Mouse (Mus musculus) heart, adult 2 months (tissue): Measurements from ENCODE around the gene Chit1. TPM values are rescaled to one million over a fixed set of nuclear protein-coding genes. Genes with fewer than 3 reads are reported as not detected.

Experiments used
- DNase-seq, 2 experiments: peaks; one replicate each; pipeline ENCODE4 v3.0.0; 2021
- H3K27ac ChIP-seq: fragments of 200-600 bp; 2 replicates; pipeline ENCODE4 v1.8.1; 2022
- H3K27me3 ChIP-seq: fragments of 200-500 bp; 2 replicates; pipeline ENCODE4 v1.6.1; 2012; ENCODE audit warnings: mild to moderate bottlenecking, low read length, inconsistent platforms, mixed read lengths; ENCODE audit not compliant: control insufficient read depth, insufficient read depth
- H3K36me3 ChIP-seq: fragments of 200-500 bp; 2 replicates; pipeline ENCODE4 v1.6.1; 2012; ENCODE audit warnings: low read length, inconsistent platforms; ENCODE audit not compliant: control insufficient read depth, insufficient read depth
- H3K4me1 ChIP-seq: fragments of 200-500 bp; 2 replicates; pipeline ENCODE4 v1.6.1; 2011; ENCODE audit warnings: low read length; ENCODE audit not compliant: control insufficient read depth, insufficient read depth
- H3K4me3 ChIP-seq: fragments of 200-600 bp; 2 replicates; pipeline ENCODE4 v1.8.1; 2022
- H3K79me2 ChIP-seq: fragments of 200-500 bp; replicated peaks from 2 replicates; pipeline ENCODE4 v1.6.1; 2012; ENCODE audit warnings: mild to moderate bottlenecking, inconsistent platforms, low read length, moderate library complexity, mixed read lengths; ENCODE audit not compliant: control insufficient read depth, insufficient read depth
- H3K9ac ChIP-seq: fragments of 200-500 bp; 2 replicates; pipeline ENCODE4 v1.6.1; 2012; ENCODE audit warnings: low read depth, mild to moderate bottlenecking, control low read depth, inconsistent platforms, low read length, mixed read lengths
- CTCF ChIP-seq: fragments of 200-600 bp; IDR thresholded peaks from 2 replicates; pipeline ENCODE4 v1.8.1; 2022; ENCODE audit warnings: antibody characterized with exemption, mild to moderate bottlenecking, moderate library complexity
- EP300 ChIP-seq: fragments of 200-500 bp; IDR thresholded peaks from 2 replicates; pipeline ENCODE4 v1.6.1; 2011; ENCODE audit warnings: low read depth, low read length, control low read depth; ENCODE audit not compliant: insufficient read depth
- POLR2A ChIP-seq: fragments of 200-500 bp; IDR thresholded peaks from 2 replicates; pipeline ENCODE4 v1.6.1; 2011; ENCODE audit warnings: mild to moderate bottlenecking, low read depth, low read length, control low read depth; ENCODE audit not compliant: insufficient read depth
- WGBS: fragments of 180-500 bp; shearing (Covaris S2); methylation state at CpG from one replicate; pipeline ENCODE4 v1.1.7; 2018; 5-methylcytosine and 5-hydroxymethylcytosine counted together
- intact Hi-C: fragments of 180-260 bp; cut with DNase I; formaldehyde crosslinking; loops from one replicate; pipeline ENCODE4 v1.15.1; 2025
- polyA plus RNA-seq: library from polyadenylated mRNA; depleted of rRNA; stranded (reverse); fragments of >200 nt; gene quantifications from 2 replicates; pipeline ENCODE4 v1.2.3, GENCODE M21; 2012
- total RNA-seq, 2 experiments: library from RNA; stranded (reverse); gene quantifications; 2 replicates each; pipeline ENCODE4 v1.2.3; 2021

Gene Chit1
- total and polyA plus RNA-seq, 3 experiments, result 0.16 TPM; not detected in 2

GRCm38 (mm10) chr1:134071411-134072018 is 39.5 kb upstream of the Chit1 start:
- no peaks in the 10 kb centered on the region for H3K79me2 ChIP-seq
- WGBS, result 50% methylated on average over 10 of the region's 10 CpGs
- intact Hi-C loops, result no loop called here
- DNase-seq, result no peak
- no peak overlapping the region for H3K4me3 ChIP-seq
- H3K9ac ChIP-seq, result no peak overlapping the region
- peaks cover 28% of the 10 kb centered on the region for H3K36me3 ChIP-seq
- H3K27me3 ChIP-seq, result no peaks in the 10 kb centered on the region
- no peak for TF ChIP-seq POLR2A
- no peak for TF ChIP-seq CTCF
- no peak for TF ChIP-seq EP300
- no peak overlapping the region for H3K27ac ChIP-seq
- peaks cover 18% of the 10 kb centered on the region for H3K4me1 ChIP-seq

DNA sequence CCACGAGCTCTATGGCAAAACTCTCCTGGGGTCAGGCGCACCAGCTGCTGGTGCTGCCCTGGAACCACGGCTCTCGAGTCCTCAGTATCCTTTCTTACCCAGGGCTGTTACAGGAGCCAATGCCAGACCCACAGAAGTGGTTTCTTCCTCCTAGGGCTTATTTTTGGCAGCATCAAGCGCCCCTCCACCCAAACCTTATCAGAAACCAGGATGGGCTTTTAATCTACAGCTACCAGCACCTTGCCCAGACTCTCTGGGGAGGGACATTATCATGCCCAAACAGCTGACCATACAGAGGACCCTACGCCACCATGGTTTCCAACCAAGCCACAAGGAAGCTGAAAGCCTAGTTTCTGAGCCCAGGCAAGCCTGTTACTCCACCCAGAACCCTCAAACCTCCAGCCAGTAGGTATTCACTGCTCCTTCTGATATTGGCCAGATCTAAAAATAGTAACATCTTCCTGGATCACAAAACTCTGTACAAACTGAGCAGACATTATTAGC is 37.9 kb upstream of the Chit1 start:
- no peak overlapping the region for H3K4me3 ChIP-seq
- peak overlapping the region; percentile 24; the same call in 1 of the 2 replicates for H3K27ac ChIP-seq
- WGBS, result 53% methylated on average over 6 of the region's 6 CpGs
- H3K4me1 ChIP-seq, result peaks cover 18% of the 10 kb centered on the region
- H3K36me3 ChIP-seq, result peaks cover 35% of the 10 kb centered on the region
- H3K79me2 ChIP-seq, result no peaks in the 10 kb centered on the region
- intact Hi-C loops, result no loop called here
- TF ChIP-seq CTCF (no peak), EP300 (no peak), POLR2A (no peak)
- peak in 1 of 2 experiments; percentile 17 for DNase-seq
- H3K27me3 ChIP-seq, result no peaks in the 10 kb centered on the region
- H3K9ac ChIP-seq, result no peak overlapping the region

GRCm38 (mm10) chr1:134073658-134074057 is 37.4 kb upstream of the Chit1 start:
- Histone ChIP-seq H3K9ac (no peak overlapping the region), H3K4me1 (peaks cover 18% of the 10 kb centered on the region), H3K79me2 (peaks cover 2% of the 10 kb centered on the region), H3K4me3 (no peak overlapping the region), H3K27ac (peak overlapping the region; percentile 24; the same call in 1 of the 2 replicates), H3K27me3 (no peaks in the 10 kb centered on the region), H3K36me3 (peaks cover 35% of the 10 kb centered on the region)
- DNase-seq, result no peak
- intact Hi-C loops, result no loop called here
- TF ChIP-seq EP300 (no peak), CTCF (no peak), POLR2A (no peak)
- 71% methylated on average over 1 of the region's 1 CpGs for WGBS

GRCm38 (mm10) chr1:134074184-134074583 is 36.9 kb upstream of the Chit1 start:
- Histone ChIP-seq H3K36me3 (peaks cover 35% of the 10 kb centered on the region), H3K27ac (no peak overlapping the region), H3K4me1 (peaks cover 18% of the 10 kb centered on the region), H3K9ac (no peak overlapping the region), H3K4me3 (no peak overlapping the region), H3K79me2 (peaks cover 2% of the 10 kb centered on the region), H3K27me3 (no peaks in the 10 kb centered on the region)
- DNase-seq, result no peak
- TF ChIP-seq EP300, result no peak
- 0 out of 2 replicates have a peak, but pooled peaks have one; percentile 30 for TF ChIP-seq POLR2A
- intact Hi-C loops, result no loop called here
- WGBS, result 71% methylated on average over 3 of the region's 3 CpGs

DNA sequence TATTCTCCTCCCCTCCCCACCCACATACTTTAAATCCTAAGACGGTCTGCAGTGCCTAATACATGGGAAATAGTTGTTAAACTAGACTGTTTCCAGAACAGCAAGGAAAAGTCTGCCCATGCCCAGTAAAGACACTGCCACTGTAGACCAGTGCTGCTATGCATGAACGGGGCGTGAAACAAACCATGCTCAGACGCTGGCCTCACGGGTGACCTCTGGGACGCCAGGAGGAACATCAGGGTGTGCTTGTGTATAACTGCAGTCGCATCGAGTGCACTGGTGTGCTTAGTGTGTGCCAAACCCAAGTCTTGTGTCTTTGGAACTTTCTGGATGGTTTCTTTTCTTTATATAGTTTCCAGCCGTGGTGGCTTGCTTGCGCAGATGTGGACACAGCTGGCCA is 36.4 kb upstream of the Chit1 start:
- H3K4me3 ChIP-seq, result no peak overlapping the region
- TF ChIP-seq EP300 (no peak), POLR2A (peak; percentile 45; the same call in 1 of the 2 replicates)
- no peak overlapping the region for H3K9ac ChIP-seq
- H3K36me3 ChIP-seq, result peaks cover 35% of the 10 kb centered on the region
- peaks cover 18% of the 10 kb centered on the region for H3K4me1 ChIP-seq
- no peaks in the 10 kb centered on the region for H3K27me3 ChIP-seq
- DNase-seq, result peak in 1 of 2 experiments; percentile 18
- H3K79me2 ChIP-seq, result peaks cover 2% of the 10 kb centered on the region
- intact Hi-C loops, result loop anchor here (1.0 kb wide), 1 partner anchor 19 kb away; no protein-coding TSS in a partner anchor
- 75% methylated on average over 10 of the region's 10 CpGs for WGBS
- H3K27ac ChIP-seq, result no peak overlapping the region

DNA sequence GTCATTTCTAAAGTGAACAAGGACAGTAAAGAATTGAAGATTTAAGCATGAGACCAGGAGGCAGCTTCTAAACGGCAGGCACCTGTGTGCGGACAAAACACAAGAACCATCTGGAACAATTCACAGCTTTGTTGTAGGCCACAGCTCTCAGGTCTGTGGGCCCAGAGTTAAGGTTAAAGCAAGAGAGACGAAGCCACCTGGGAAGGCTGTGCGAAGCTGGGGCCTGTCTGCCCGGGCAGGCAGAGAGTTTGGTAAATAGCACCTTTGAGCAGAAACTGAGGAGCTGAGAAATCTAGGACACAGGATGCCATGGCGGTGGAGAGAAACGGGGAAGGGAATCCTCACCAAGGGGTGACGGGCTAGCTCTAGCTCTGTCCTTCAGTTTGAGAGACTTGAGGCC is 35.5 kb upstream of the Chit1 start:
- intact Hi-C loops, result loop anchor here (1.0 kb wide), 1 partner anchor 20 kb away; no protein-coding TSS in a partner anchor
- peak in 1 of 2 experiments; percentile 6 for DNase-seq
- Histone ChIP-seq H3K27me3 (no peaks in the 10 kb centered on the region), H3K79me2 (peaks cover 2% of the 10 kb centered on the region), H3K9ac (peak overlapping the region; percentile 26; the same call in 1 of the 2 replicates), H3K36me3 (peaks cover 35% of the 10 kb centered on the region), H3K4me3 (peak overlapping the region; percentile 65), H3K4me1 (peaks cover 23% of the 10 kb centered on the region), H3K27ac (peak overlapping the region; percentile 96)
- TF ChIP-seq CTCF, result no peak
- TF ChIP-seq EP300, result no peak
- TF ChIP-seq POLR2A, result no peak
- 73% methylated on average over 8 of the region's 8 CpGs for WGBS
